Mouse (Mus musculus) testis, adult 2 months (tissue): ENCODE data around the gene Gm49368.

Source experiments
- CTCF ChIP-seq: fragments of 200-500 bp; IDR thresholded peaks from 2 replicates; pipeline ENCODE4 v1.5.1; 2012; ENCODE audit warnings: low read depth, mild to moderate bottlenecking, inconsistent platforms, low read length, moderate library complexity; ENCODE audit not compliant: control insufficient read depth, insufficient read depth, insufficient replicate concordance
- POLR2A ChIP-seq: fragments of 200-500 bp; IDR thresholded peaks from 2 replicates; pipeline ENCODE4 v1.6.1; 2012; ENCODE audit warnings: low read depth, mild to moderate bottlenecking, inconsistent platforms, low read length, moderate library complexity; ENCODE audit not compliant: control insufficient read depth

GRCm38 (mm10) chr7:128019187-128019586, 43.3 kb upstream of the Gm49368 start:
- TF ChIP-seq CTCF: no peak
- TF ChIP-seq POLR2A: no peak
